Mouse (Mus musculus) layer of hippocampus, adult 2 months (tissue): ENCODE measurements at regions not wholly inside any gene's neighbourhood (a gene's known extent, or its start where the extent isn't known, plus 50 kb on each side); places are given as distances from the start of the nearest gene placed in this dataset.
"Not testable (repeated sequence)": the region's sequence is repeated elsewhere in the genome, so short reads cannot be mapped to it uniquely, and the experiment has no call there.

Experiments used
- DNase-seq, 2 experiments: peaks; one replicate each; pipeline ENCODE4 v3.0.0; 2022; ENCODE audit warnings: low spot score in 2 of 2
- H3K27ac ChIP-seq: fragments of 200-600 bp; 2 replicates; pipeline ENCODE4 v1.8.1; 2022
- H3K4me3 ChIP-seq: fragments of 200-600 bp; 2 replicates; pipeline ENCODE4 v1.8.1; 2022; ENCODE audit warnings: mild to moderate bottlenecking
- CTCF ChIP-seq: fragments of 200-600 bp; conservative IDR thresholded peaks from 2 replicates; pipeline ENCODE4 v1.8.1; 2022; ENCODE audit warnings: antibody characterized with exemption, mild to moderate bottlenecking, moderate library complexity

DNA sequence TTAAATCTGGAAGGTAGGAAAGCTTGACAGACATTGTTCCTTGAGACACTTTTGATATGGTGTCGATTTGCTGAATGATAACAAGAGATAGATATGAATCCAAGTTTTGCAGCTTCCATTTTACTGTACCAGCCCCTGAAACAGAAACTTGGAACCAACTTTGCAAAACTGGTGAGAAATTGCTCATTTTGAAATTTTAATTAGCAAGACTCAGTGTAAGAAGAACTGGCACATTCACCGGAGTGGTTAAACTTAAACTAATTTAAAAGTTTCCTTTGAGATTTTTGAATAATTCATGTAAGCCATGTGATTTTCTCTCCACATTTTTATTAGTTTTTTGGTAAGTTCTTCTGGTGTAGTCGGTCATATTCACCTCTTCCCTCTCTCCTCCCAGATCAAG, 85.3 kb downstream of the Slitrk1 start:
- TF ChIP-seq CTCF: no peak
- no peak overlapping the region for H3K27ac ChIP-seq
- no peak overlapping the region for H3K4me3 ChIP-seq
- no peak for DNase-seq

GRCm38 (mm10) chr14:108821539-108821938, 92.4 kb downstream of the Slitrk1 start:
- 0 out of 2 replicates have a peak overlapping the region, but pooled peaks have one; percentile 8 for H3K27ac ChIP-seq
- no peak for DNase-seq
- no peak for TF ChIP-seq CTCF
- no peak overlapping the region for H3K4me3 ChIP-seq

- DNase-seq: no peak
- no peak for TF ChIP-seq CTCF
- H3K4me3 ChIP-seq: no peak overlapping the region
- H3K27ac ChIP-seq: no peak overlapping the region
These were observed 94.6 kb downstream of the Slitrk1 start for GRCm38 (mm10) chr14:108819370-108819769.

DNA sequence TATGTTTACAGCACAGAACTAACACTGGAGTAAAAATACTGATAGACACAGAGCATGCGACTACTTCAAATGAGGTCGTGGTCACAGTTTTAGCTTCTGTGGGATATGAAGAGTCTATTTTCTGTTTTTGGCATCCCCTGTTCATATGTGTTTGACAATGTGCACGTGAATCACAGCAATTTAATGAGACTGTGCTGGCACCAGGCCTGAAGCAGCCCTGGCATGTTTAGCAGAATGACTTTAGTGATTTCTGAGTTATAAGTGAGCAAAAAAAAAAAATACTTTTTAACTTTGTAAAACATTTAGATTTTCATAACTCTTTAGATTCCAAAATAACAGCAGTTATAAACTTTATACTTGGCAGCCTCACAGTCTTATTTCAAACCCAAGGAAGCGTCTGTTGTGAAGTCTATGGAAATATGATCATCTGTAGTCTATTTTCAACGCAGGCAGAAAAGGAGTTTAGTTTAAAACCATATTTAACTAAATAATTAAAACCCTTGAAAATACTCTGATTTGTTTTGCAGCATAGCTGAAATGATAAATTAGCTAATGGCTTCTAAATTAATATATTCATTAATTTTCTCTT, 108.5 kb downstream of the Slitrk1 start:
- Histone ChIP-seq H3K27ac (0 out of 2 replicates have a peak overlapping the region, but pooled peaks have one; percentile 15), H3K4me3 (no peak overlapping the region)
- DNase-seq: peak in 1 of 2 experiments; percentile 6
- TF ChIP-seq CTCF: no peak

- no peak for TF ChIP-seq CTCF
- DNase-seq: no peak
- Histone ChIP-seq H3K27ac (no peak overlapping the region), H3K4me3 (no peak overlapping the region)
These were observed 115.1 kb downstream of the Slitrk1 start for GRCm38 (mm10) chr14:108798884-108799283.

GRCm38 (mm10) chr14:108792445-108792844, 121.5 kb downstream of the Slitrk1 start:
- no peak for TF ChIP-seq CTCF
- Histone ChIP-seq H3K4me3 (no peak overlapping the region), H3K27ac (no peak overlapping the region)
- no peak for DNase-seq

GRCm38 (mm10) chr14:108791296-108791695, 122.7 kb downstream of the Slitrk1 start:
- Histone ChIP-seq H3K27ac (no peak overlapping the region), H3K4me3 (no peak overlapping the region)
- TF ChIP-seq CTCF: no peak
- peak; percentile 26 for DNase-seq

DNA sequence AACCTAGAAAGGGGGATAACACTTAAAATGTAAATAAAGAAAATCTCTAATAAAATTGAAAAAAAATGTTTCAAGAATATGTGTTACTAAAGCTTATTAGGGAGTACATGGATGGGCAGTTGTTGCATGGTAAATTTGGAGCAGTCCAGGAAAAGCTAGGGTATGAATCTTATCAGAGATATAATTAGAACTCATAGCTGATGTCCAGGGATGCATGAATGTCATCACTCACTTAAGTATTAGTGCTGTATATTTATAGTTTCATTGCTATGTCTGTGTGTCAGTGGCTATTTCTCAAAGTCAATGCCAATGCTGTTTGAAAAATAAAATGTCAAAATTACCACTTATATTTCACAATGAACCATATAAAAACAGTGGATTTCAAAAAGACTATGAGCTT, 165.2 kb downstream of the Slitrk1 start:
- Histone ChIP-seq H3K4me3 (no peak overlapping the region), H3K27ac (no peak overlapping the region)
- TF ChIP-seq CTCF: no peak
- DNase-seq: no peak

GRCm38 (mm10) chr14:108711811-108712210, 202.1 kb downstream of the Slitrk1 start:
- TF ChIP-seq CTCF: no peak
- Histone ChIP-seq H3K27ac (no peak overlapping the region), H3K4me3 (no peak overlapping the region)
- no peak for DNase-seq

DNA sequence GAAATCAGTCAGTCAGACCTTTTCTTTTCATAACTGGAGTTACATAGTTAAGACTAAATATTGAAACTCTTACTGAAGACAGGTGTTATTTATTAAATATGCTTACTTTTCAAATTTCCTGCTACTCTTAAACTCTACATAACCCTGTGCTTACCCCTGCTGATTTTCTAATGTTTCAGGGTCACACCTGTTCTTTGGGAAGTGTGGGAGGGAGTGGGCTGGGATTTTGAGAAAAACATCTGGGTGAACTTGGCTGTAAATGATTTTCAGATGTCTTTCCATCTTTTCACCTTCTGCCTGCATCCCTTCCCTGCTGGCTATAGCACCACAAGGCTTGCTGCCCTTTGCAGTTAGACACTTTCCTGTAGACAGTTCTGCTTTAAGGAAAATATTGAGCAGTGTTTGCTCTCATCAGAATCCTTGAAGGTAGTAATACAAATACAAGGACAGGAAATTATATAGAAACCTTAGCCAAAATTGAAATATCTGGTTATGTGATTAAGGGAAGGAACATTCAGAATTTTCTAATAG, 204.8 kb downstream of the Slitrk1 start:
- no peak for TF ChIP-seq CTCF
- no peak overlapping the region for H3K27ac ChIP-seq
- no peak for DNase-seq
- H3K4me3 ChIP-seq: no peak overlapping the region

- DNase-seq, H3K27ac ChIP-seq, H3K4me3 ChIP-seq: not testable (repeated sequence)
These were observed 209.3 kb downstream of the Slitrk1 start for GRCm38 (mm10) chr14:108704662-108705061.

- Histone ChIP-seq H3K27ac (no peak overlapping the region), H3K4me3 (no peak overlapping the region)
- DNase-seq: no peak
- no peak for TF ChIP-seq CTCF
These were observed 249.1 kb downstream of the Slitrk1 start for GRCm38 (mm10) chr14:108664864-108665263.

- Histone ChIP-seq H3K27ac (no peak overlapping the region), H3K4me3 (no peak overlapping the region)
- TF ChIP-seq CTCF: no peak
- DNase-seq: no peak
These were observed 275.7 kb downstream of the Slitrk1 start for GRCm38 (mm10) chr14:108638291-108638690.

DNA sequence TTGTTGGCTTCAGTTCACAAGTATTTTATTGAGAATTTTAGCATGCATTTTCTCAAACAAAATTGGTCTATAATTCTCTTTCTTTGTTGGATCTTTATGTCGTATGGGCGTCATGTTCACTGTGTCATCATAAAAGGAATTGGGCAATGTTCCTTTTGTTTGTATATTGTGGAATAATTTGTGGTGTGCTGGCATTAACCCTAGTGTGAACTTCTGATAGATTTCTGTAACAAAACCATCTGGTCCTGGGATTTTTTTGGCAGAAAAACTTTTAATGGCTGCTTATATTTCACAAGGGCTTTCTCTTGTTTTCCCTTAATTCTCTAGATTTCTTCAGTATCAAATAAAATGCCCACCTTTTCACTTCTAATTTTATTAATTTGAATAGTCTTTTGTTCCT, 278.7 kb downstream of the Slitrk1 start:
- DNase-seq: no peak
- H3K4me3 ChIP-seq: no peak overlapping the region
- TF ChIP-seq CTCF: no peak
- no peak overlapping the region for H3K27ac ChIP-seq
